Mouse (Mus musculus) small intestine, adult 2 months (tissue): ENCODE measurements at regions not wholly inside any gene's neighbourhood (a gene's known extent, or its start where the extent isn't known, plus 50 kb on each side); places are given as distances from the start of the nearest gene placed in this dataset.
A peak's percentile ranks its signal among the peaks of the same experiment; 100 is the strongest.

Source experiments
- CTCF ChIP-seq: fragments of 200-500 bp; IDR thresholded peaks from 2 replicates; pipeline ENCODE4 v1.5.1; 2012; ENCODE audit warnings: low read depth, mild to moderate bottlenecking, control low read depth, inconsistent platforms, low read length, moderate library complexity, mixed read lengths; ENCODE audit not compliant: insufficient replicate concordance, insufficient read length; ENCODE audit errors: extremely low read depth
- POLR2A ChIP-seq: fragments of 200-500 bp; IDR thresholded peaks from 2 replicates; pipeline ENCODE4 v1.6.1; 2012; ENCODE audit warnings: low read depth, mild to moderate bottlenecking, control low read depth, inconsistent platforms, low read length, moderate library complexity

GRCm38 (mm10) chr15:56336449-56336848, 1141.0 kb downstream of the Slc22a22 start:
- no peak for TF ChIP-seq POLR2A
- peak; percentile 67; the same call in 1 of the 2 replicates for TF ChIP-seq CTCF
